Comparison of ENCODE assay signal across 11 mouse cellular contexts in the genomic region with DNA sequence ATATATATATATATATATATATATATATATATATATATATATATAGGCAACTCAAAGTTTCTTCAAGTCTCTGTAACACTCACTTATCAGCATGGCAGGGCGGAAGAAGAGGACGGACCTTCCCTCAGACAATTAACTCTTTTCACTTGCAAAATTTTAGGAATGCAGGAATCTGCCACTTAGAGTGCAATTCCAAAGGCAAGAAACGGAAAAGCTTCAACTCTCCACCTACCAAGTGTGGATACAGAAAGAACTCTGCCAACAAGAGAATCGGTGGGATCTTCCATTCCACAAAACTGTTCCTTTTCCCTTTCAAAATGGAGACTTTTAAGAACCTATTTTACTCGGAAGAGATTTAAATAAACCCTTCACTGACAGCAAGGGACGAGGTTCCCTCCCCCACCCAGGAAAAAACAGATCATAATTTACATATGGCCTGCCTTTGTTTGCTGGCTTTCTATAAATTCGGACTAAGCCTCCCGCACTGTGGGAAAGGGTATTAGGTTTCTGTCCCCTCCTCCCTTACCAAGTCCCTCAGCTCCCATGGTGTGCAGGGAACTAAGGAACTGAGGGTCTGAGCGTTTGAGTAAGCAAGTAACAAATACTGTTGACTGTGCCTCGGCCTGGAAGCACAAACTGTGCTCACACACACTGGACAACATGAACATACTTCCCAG. TPM values are rescaled to one million over a fixed set of nuclear protein-coding genes. Genes with fewer than 3 reads are reported as not detected.
DNase-seq lines count a peak whose midpoint lies in the region; ATAC-seq and TF ChIP-seq lines count a peak whose summit lies in the region.
"Had no signal": no experiment of that assay in that cellular context is flagged by ENCODE, and none has a peak within 500 bp of the region (broad histone marks: within the 10 kb centered on the region; RNA-seq: fewer than 3 reads in every experiment).

No protein-coding gene starts in this region.

- H3K9me3 ChIP-seq in hindbrain, embryonic 11.5 days (ENCODE audit: control insufficient read depth, low read length) = no peaks in the 10 kb centered on the region
- no peaks in the 10 kb centered on the region for H3K9me3 ChIP-seq in hindbrain, postnatal 0 days (ENCODE audit: low read length)
- no peaks in the 10 kb centered on the region for H3K9me3 ChIP-seq in embryonic facial prominence, embryonic 12.5 days
- H3K9me3 ChIP-seq in limb, embryonic 10.5 days (replicated peaks) = no peaks in the 10 kb centered on the region
- H3K9me3 ChIP-seq: G1E had no signal

- H3K27ac ChIP-seq in hindbrain, embryonic 11.5 days (ENCODE audit: low read depth, low read length) = no peak overlapping the region
- H3K27ac ChIP-seq in hindbrain, postnatal 0 days = no peak overlapping the region
- peak overlapping the region; percentile 54; the same call in 1 of the 2 replicates for H3K27ac ChIP-seq in embryonic facial prominence, embryonic 12.5 days
- peak overlapping the region; percentile 20; the same call in 1 of the 2 replicates for H3K27ac ChIP-seq in limb, embryonic 10.5 days
- H3K27ac ChIP-seq in layer of hippocampus, adult 2 months = no peak overlapping the region

- no peak overlapping the region; the same call in 1 of the 2 replicates for H3K4me2 ChIP-seq in hindbrain, embryonic 11.5 days (replicated peaks; ENCODE audit: low read depth, low read length)
- H3K4me2 ChIP-seq in hindbrain, postnatal 0 days (ENCODE audit: low read depth, low read length) = no peak overlapping the region
- H3K4me2 ChIP-seq in embryonic facial prominence, embryonic 12.5 days (replicated peaks) = peak overlapping the region; percentile 30

- H3K36me3 ChIP-seq in hindbrain, embryonic 11.5 days (ENCODE audit: control insufficient read depth, insufficient read depth, low read length) = peaks cover 2% of the 10 kb centered on the region; the same call in 1 of the 2 replicates
- H3K36me3 ChIP-seq in hindbrain, postnatal 0 days (ENCODE audit: insufficient read depth, low read length) = peaks cover 17% of the 10 kb centered on the region
- peaks cover 17% of the 10 kb centered on the region for H3K36me3 ChIP-seq in embryonic facial prominence, embryonic 12.5 days
- H3K36me3 ChIP-seq in limb, embryonic 10.5 days = peaks cover 28% of the 10 kb centered on the region

- peaks cover 5% of the 10 kb centered on the region for H3K4me1 ChIP-seq in hindbrain, embryonic 11.5 days (replicated peaks; ENCODE audit: control insufficient read depth, insufficient read depth, low read length)
- H3K4me1 ChIP-seq in hindbrain, postnatal 0 days (ENCODE audit: insufficient read depth, low read length) = no peaks in the 10 kb centered on the region
- peaks cover 25% of the 10 kb centered on the region for H3K4me1 ChIP-seq in embryonic facial prominence, embryonic 12.5 days
- H3K4me1 ChIP-seq in limb, embryonic 10.5 days = peaks cover 21% of the 10 kb centered on the region

- no peak overlapping the region for H3K4me3 ChIP-seq in hindbrain, embryonic 11.5 days (ENCODE audit: low read depth, low read length)
- H3K4me3 ChIP-seq in hindbrain, postnatal 0 days (ENCODE audit: low read length) = no peak overlapping the region
- 0 out of 2 replicates have a peak overlapping the region, but pooled peaks have one; percentile 4 for H3K4me3 ChIP-seq in embryonic facial prominence, embryonic 12.5 days
- H3K4me3 ChIP-seq in limb, embryonic 10.5 days = no peak overlapping the region
- H3K4me3 ChIP-seq in layer of hippocampus, adult 2 months = no peak overlapping the region

- 28% methylated on average over 10 of the region's 10 CpGs for WGBS in hindbrain, embryonic 11.5 days
- WGBS in hindbrain, postnatal 0 days = 23% methylated on average over 10 of the region's 10 CpGs
- WGBS in embryonic facial prominence, embryonic 12.5 days = 30% methylated on average over 10 of the region's 10 CpGs
- WGBS in limb, embryonic 10.5 days = 38% methylated on average over 10 of the region's 10 CpGs

- ATAC-seq in hindbrain, embryonic 11.5 days (ENCODE audit: low FRiP score) = no peak
- no peak for ATAC-seq in hindbrain, postnatal 0 days
- no peak for ATAC-seq in embryonic facial prominence, embryonic 12.5 days (ENCODE audit: insufficient number of reproducible peaks, insufficient read depth, low FRiP score, low TSS enrichment)
- ATAC-seq in cerebellum, adult (ENCODE audit: insufficient number of reproducible peaks, low FRiP score, low TSS enrichment) = no peak
- ATAC-seq in megakaryocyte-erythroid progenitor cell, adult 5-6 weeks (replicated peaks; ENCODE audit: low FRiP score, low TSS enrichment, poor library complexity, severe bottlenecking) = no peak
- ATAC-seq: inflammation-experienced regulatory T-cells, adult 6 months had no signal

- TF ChIP-seq CTCF in hindbrain, postnatal 0 days (IDR thresholded peaks at IDR 0.05; ENCODE audit: low read depth) = no peak
- no peak for TF ChIP-seq CTCF in layer of hippocampus, adult 2 months (conservative IDR thresholded peaks at IDR 0.05)

- peak overlapping the region; percentile 11; the same call in 1 of the 2 replicates for H3K9ac ChIP-seq in hindbrain, embryonic 11.5 days (ENCODE audit: low read depth, low read length)
- H3K9ac ChIP-seq in hindbrain, postnatal 0 days (replicated peaks; ENCODE audit: low read length) = no peak overlapping the region
- H3K9ac ChIP-seq in embryonic facial prominence, embryonic 12.5 days = no peak overlapping the region

- no peaks in the 10 kb centered on the region for H3K27me3 ChIP-seq in hindbrain, embryonic 11.5 days (ENCODE audit: control insufficient read depth, insufficient read depth, low read length)
- H3K27me3 ChIP-seq in hindbrain, postnatal 0 days (ENCODE audit: insufficient read depth, low read length) = no peaks in the 10 kb centered on the region
- H3K27me3 ChIP-seq in embryonic facial prominence, embryonic 12.5 days = no peaks in the 10 kb centered on the region
- H3K27me3 ChIP-seq in limb, embryonic 10.5 days (ENCODE audit: low read depth, poor library complexity, severe bottlenecking) = no peaks in the 10 kb centered on the region

- peak; percentile 20 for DNase-seq in hindbrain, embryonic 11.5 days (ENCODE audit: low spot score)
- no peak for DNase-seq in hindbrain, postnatal 0 days (ENCODE audit: low spot score)
- peak; percentile 85 for DNase-seq in ES-CJ7 (ENCODE audit: low read depth, low spot score)
- DNase-seq in limb, embryonic 10.5 days (ENCODE audit: low spot score) = no peak
- DNase-seq in layer of hippocampus, adult 2 months (ENCODE audit: low spot score in 2 of 2) = no peak
- DNase-seq: adrenal gland, adult 8-10 months had no signal

RNA-seq across cellular contexts. Expression of a gene that starts 17.9 kb away (rescaled TPM):
- 40.8 and 55.1 TPM in 2 replicates for polyA plus RNA-seq in hindbrain, embryonic 11.5 days (2014; fragmentation: Nextera tagmentation; extraction: Ambion mirVana)
- 30.0 and 42.1 TPM in 2 replicates for total RNA-seq in hindbrain, postnatal 0 days (2014; rRNA removed)
- 19.7 and 19.8 TPM in 2 replicates for polyA plus RNA-seq in hindbrain, postnatal 0 days (2015; fragmentation: Nextera tagmentation; extraction: Ambion mirVana)
- polyA plus RNA-seq in embryonic facial prominence, embryonic 12.5 days (2016; fragmentation: Nextera tagmentation; extraction: Ambion mirVana) = 39.4 and 41.4 TPM in 2 replicates
- 33.8 and 38.8 TPM in 2 replicates for polyA plus RNA-seq in limb, embryonic 10.5 days (2016; fragmentation: Nextera tagmentation; extraction: Ambion mirVana)
- 80.7 and 83.9 TPM in 2 replicates for total RNA-seq in megakaryocyte-erythroid progenitor cell, adult 5-6 weeks (2014; fragmentation: Nextera tagmentation)
- total RNA-seq in megakaryocyte-erythroid progenitor cell, adult 5-6 weeks (2017) = 46.5 and 49.6 TPM in 2 replicates
- total RNA-seq in layer of hippocampus, adult 2 months (2021) = 10 to 100 TPM; 69.3 to 76.2 TPM

Comparison
In these comparisons a context has a peak if more than half of its experiments do, and no peak if none do; other contexts are left out.
1. DNase-seq: peak in hindbrain, embryonic 11.5 days (single experiment) and ES-CJ7 (single experiment); none in hindbrain, postnatal 0 days (single experiment), limb, embryonic 10.5 days (single experiment) and layer of hippocampus, adult 2 months (0 of 2).
2. H3K27ac ChIP-seq: peak in embryonic facial prominence, embryonic 12.5 days (single experiment) and limb, embryonic 10.5 days (single experiment); none in hindbrain, embryonic 11.5 days (single experiment), hindbrain, postnatal 0 days (single experiment) and layer of hippocampus, adult 2 months (single experiment).